Comparison of ENCODE assay signal across 8 mouse cellular contexts in genomic region chr2:165968876-165969275, GRCm38 (mm10). TPM values are rescaled to one million over a fixed set of nuclear protein-coding genes. Genes with fewer than 3 reads are reported as not detected.
DNase-seq lines count a peak whose midpoint lies in the region; ATAC-seq lines count a peak whose summit lies in the region.

No protein-coding gene starts in this region.

- 30% methylated on average over 3 of the region's 3 CpGs for WGBS in heart, embryonic 12.5 days
- WGBS in stomach, embryonic 15.5 days = 24% methylated on average over 3 of the region's 3 CpGs

- peaks cover 32% of the 10 kb centered on the region for H3K4me1 ChIP-seq in heart, embryonic 12.5 days (replicated peaks)
- peaks cover 5% of the 10 kb centered on the region; the same call in 1 of the 2 replicates for H3K4me1 ChIP-seq in stomach, embryonic 15.5 days

- H3K27ac ChIP-seq in heart, embryonic 12.5 days (ENCODE audit: poor library complexity, severe bottlenecking) = peak overlapping the region; percentile 67; the same call in 1 of the 2 replicates
- H3K27ac ChIP-seq in stomach, embryonic 15.5 days = peak overlapping the region; percentile 57

- H3K36me3 ChIP-seq in heart, embryonic 12.5 days = no peaks in the 10 kb centered on the region
- H3K36me3 ChIP-seq in stomach, embryonic 15.5 days = no peaks in the 10 kb centered on the region

- ATAC-seq in heart, embryonic 12.5 days (ENCODE audit: insufficient number of reproducible peaks, low FRiP score) = peak; percentile 80
- ATAC-seq in stomach, embryonic 15.5 days (ENCODE audit: insufficient read depth, low FRiP score, low read depth) = peak; percentile 74

- H3K9ac ChIP-seq in heart, embryonic 12.5 days = no peak overlapping the region
- no peak overlapping the region for H3K9ac ChIP-seq in stomach, embryonic 15.5 days

- no peak overlapping the region for H3K4me2 ChIP-seq in heart, embryonic 12.5 days
- H3K4me2 ChIP-seq in stomach, embryonic 15.5 days = no peak overlapping the region

- H3K9me3 ChIP-seq in heart, embryonic 12.5 days (replicated peaks) = no peaks in the 10 kb centered on the region
- H3K9me3 ChIP-seq in stomach, embryonic 15.5 days = no peaks in the 10 kb centered on the region

- peak; percentile 73 to 88 for DNase-seq in adrenal gland, adult (ENCODE audit: inconsistent age in 2 of 2, low spot score in 1 of 2)
- no peak for DNase-seq in adrenal gland, postnatal 4 days (ENCODE audit: low spot score in 2 of 2)
- DNase-seq in adrenal gland, adult 2 months = peak; percentile 81
- peak; percentile 23 to 51 for DNase-seq in kidney, postnatal 4 days
- no peak for DNase-seq in right cerebral cortex, adult 18-20 months
- no peak for DNase-seq in frontal cortex, postnatal 25 days (ENCODE audit: low spot score in 2 of 2)

- no peak overlapping the region for H3K4me3 ChIP-seq in heart, embryonic 12.5 days
- H3K4me3 ChIP-seq in stomach, embryonic 15.5 days (replicated peaks) = no peak overlapping the region

- H3K27me3 ChIP-seq in heart, embryonic 12.5 days (replicated peaks) = no peaks in the 10 kb centered on the region
- H3K27me3 ChIP-seq in stomach, embryonic 15.5 days (replicated peaks) = no peaks in the 10 kb centered on the region

RNA-seq across cellular contexts. Expression of gene Ncoa3, which starts 23.6 kb away (rescaled TPM):
- 10 to 100 TPM; 33.8 to 37.8 TPM for total RNA-seq in adrenal gland, postnatal 4 days (2021)
- total RNA-seq in adrenal gland, adult 2 months (2021) = 10 to 100 TPM; 28.5 to 29.8 TPM
- polyA plus RNA-seq in adrenal gland, adult 2 months (2012; rRNA removed) = 26.2 and 27.9 TPM in 2 replicates
- 16.4 and 17.4 TPM in 2 replicates for polyA plus RNA-seq in heart, embryonic 12.5 days (2016; fragmentation: Nextera tagmentation; extraction: Ambion mirVana)
- polyA plus RNA-seq in stomach, embryonic 15.5 days (2015; fragmentation: Nextera tagmentation; extraction: Ambion mirVana) = 12.9 and 14.1 TPM in 2 replicates

Comparison
In these comparisons a context has a peak if more than half of its experiments do, and no peak if none do; other contexts are left out.
1. DNase-seq: peak in adrenal gland, adult (2 of 2), adrenal gland, adult 2 months (single experiment) and kidney, postnatal 4 days (2 of 2); none in adrenal gland, postnatal 4 days (0 of 2), right cerebral cortex, adult 18-20 months (single experiment) and frontal cortex, postnatal 25 days (0 of 2).